Mouse (Mus musculus) forebrain, postnatal 0 days (tissue): Measurements from ENCODE around the gene Tnfsfm13. TPM values are rescaled to one million over a fixed set of nuclear protein-coding genes. Genes with fewer than 3 reads are reported as not detected.

Source experiments
- ATAC-seq: fragments of 200-750 bp; cut with Nextera tagmentation; 2 replicates; pipeline ENCODE4 v1.8.0; 2017; ENCODE audit warnings: mild to moderate bottlenecking, moderate library complexity
- DNase-seq: peaks from one replicate; pipeline ENCODE4 v3.0.0-alpha.2; 2015
- H3K27ac ChIP-seq: fragments of 300-500 bp; sonication (generic); 2 replicates; pipeline ENCODE4 v1.5.1; 2014; ENCODE audit warnings: low read depth, mild to moderate bottlenecking, antibody characterized with exemption, low read length, moderate library complexity, mixed read lengths
- H3K27me3 ChIP-seq: fragments of 300-500 bp; sonication (generic); 2 replicates; pipeline ENCODE4 v1.6.1; 2014; ENCODE audit warnings: mild to moderate bottlenecking, low read length, mixed read lengths; ENCODE audit not compliant: insufficient read depth
- H3K36me3 ChIP-seq: fragments of 300-500 bp; sonication (generic); 2 replicates; pipeline ENCODE4 v1.6.1; 2014; ENCODE audit warnings: mild to moderate bottlenecking, moderate library complexity; ENCODE audit not compliant: insufficient read depth
- H3K4me1 ChIP-seq: fragments of 300-500 bp; sonication (generic); 2 replicates; pipeline ENCODE4 v1.6.1; 2014; ENCODE audit warnings: antibody characterized with exemption; ENCODE audit not compliant: insufficient read depth
- H3K4me2 ChIP-seq: fragments of 300-500 bp; sonication (generic); 2 replicates; pipeline ENCODE4 v1.6.1; 2014; ENCODE audit warnings: low read depth, mild to moderate bottlenecking, moderate library complexity
- H3K4me3 ChIP-seq: fragments of 300-500 bp; sonication (generic); 2 replicates; pipeline ENCODE4 v1.5.1; 2014; ENCODE audit warnings: low read depth, low read length, mixed read lengths
- H3K9ac ChIP-seq: fragments of 300-500 bp; sonication (generic); 2 replicates; pipeline ENCODE4 v1.6.1; 2014; ENCODE audit warnings: mild to moderate bottlenecking
- H3K9me3 ChIP-seq: fragments of 300-500 bp; sonication (generic); 2 replicates; pipeline ENCODE4 v1.6.1; 2016; ENCODE audit warnings: low read length
- CTCF ChIP-seq: sonication (generic); IDR thresholded peaks from 2 replicates; pipeline ENCODE4 v1.5.1; 2016; ENCODE audit warnings: antibody characterized with exemption, control low read depth, low read depth
- whole genome bisulfite sequencing: fragments of 180-500 bp; shearing (Covaris S2); extraction: QIAGEN DNeasy Blood & Tissue Kit; methylation state at CpG from one replicate; pipeline ENCODE4 v1.1.7; 2014; 5-methylcytosine and 5-hydroxymethylcytosine counted together
- microRNA counts: library from miRNA; unstranded; fragments of <30 nt; microRNA quantifications from one replicate; lab custom pipeline; 2015
- microRNA-seq, 2 experiments: library from miRNA; unstranded; fragments of <30 nt; microRNA quantifications; one replicate each; pipeline ENCODE4; 2016
- polyA plus RNA-seq: library from polyadenylated mRNA; unstranded; fragments of >200 nt; fragmentation: Nextera tagmentation; extraction: Ambion mirVana; gene quantifications from 2 replicates; pipeline ENCODE4 v1.2.1, GENCODE M21; 2015
- total RNA-seq: library from RNA; depleted of rRNA; stranded (reverse); fragments of >200 nt; gene quantifications from 2 replicates; pipeline ENCODE4 v1.2.3, GENCODE M21; 2014; rRNA removed

Tnfsfm13 gene
- total and polyA plus RNA-seq, 2 experiments from 2014 or later: 0.95 to 2.1 TPM

DNA sequence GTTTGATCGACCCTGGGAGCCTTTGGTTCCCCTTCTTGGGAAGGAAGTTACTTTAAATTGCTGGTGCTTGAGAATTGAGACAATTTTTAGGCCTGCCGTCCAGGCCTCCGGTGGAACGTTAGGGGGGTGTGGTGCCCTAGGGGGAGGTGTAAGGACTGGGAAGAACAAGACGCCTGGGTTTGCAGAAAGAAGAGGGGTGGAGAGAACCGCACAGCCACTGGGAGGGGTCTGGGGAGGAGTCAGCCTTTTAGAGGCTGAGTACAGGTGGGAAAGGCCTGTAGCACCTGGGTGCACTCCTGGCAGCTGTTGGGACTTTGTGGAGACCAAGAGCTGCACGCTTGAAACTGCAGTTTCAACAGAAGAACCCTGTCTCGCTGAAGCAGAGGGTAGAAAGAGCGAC is 41.1 kb downstream of the Tnfsfm13 start:
- no peaks in the 10 kb centered on the region for H3K27me3 ChIP-seq
- 56% methylated on average over 9 of the region's 9 CpGs for WGBS

DNA sequence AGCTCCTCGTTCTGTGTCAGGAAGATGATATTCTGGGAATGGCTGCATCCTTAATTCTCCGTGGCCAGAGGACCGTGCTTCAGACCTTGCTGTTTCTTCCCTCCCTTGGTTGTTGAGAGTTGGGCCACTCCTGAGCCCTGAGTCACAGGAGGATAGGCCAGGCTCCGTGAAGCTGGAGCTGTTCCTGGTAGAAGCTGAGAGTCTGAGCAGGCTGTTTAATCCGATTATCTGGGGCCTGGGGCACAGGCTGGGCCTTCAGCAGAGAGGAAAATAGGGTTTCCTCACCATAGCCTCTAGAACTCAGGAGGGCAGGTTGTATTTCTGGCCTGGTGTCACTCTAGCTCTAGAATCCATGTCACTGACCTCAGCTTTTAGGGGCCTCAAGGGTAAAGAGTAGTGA is 42.5 kb downstream of the Tnfsfm13 start:
- 60% methylated on average over 5 of the region's 5 CpGs for WGBS
- TF ChIP-seq CTCF: no peak
- Histone ChIP-seq H3K27ac (no peak overlapping the region), H3K4me2 (no peak overlapping the region), H3K4me3 (no peak overlapping the region), H3K4me1 (no peaks in the 10 kb centered on the region), H3K27me3 (no peaks in the 10 kb centered on the region), H3K9ac (no peak overlapping the region), H3K36me3 (peaks cover 78% of the 10 kb centered on the region), H3K9me3 (no peaks in the 10 kb centered on the region)
- ATAC-seq (no peak), DNase-seq (no peak)

More for the DNA sequence above, 41.1 kb downstream of the Tnfsfm13 start:
- ATAC-seq: no peak
- Histone ChIP-seq H3K4me3 (no peak overlapping the region), H3K9ac (no peak overlapping the region), H3K9me3 (no peaks in the 10 kb centered on the region), H3K36me3 (peaks cover 72% of the 10 kb centered on the region), H3K27ac (no peak overlapping the region), H3K4me1 (no peaks in the 10 kb centered on the region), H3K4me2 (no peak overlapping the region)
- no peak for TF ChIP-seq CTCF
- DNase-seq: no peak

DNA sequence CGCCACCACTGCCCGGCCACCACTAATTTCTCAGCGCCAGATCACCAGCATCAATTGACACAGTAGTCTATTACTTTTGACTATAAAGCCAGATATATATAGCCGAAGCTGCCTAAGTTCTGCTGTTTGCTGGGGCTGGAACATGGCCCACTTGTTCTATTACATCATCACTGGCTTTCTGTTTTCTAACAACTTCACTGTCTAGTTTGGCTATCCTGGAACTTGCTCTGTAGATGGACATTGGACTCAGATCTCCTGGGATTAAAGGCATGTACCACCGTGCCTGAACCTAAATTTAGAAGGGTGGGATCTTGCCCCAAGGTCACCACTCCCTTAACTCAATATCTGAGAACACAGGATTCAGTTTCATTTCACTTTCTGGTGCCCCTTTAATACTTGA is 50.0 kb downstream of the Tnfsfm13 start:
- Histone ChIP-seq H3K4me2 (no peak overlapping the region), H3K27me3 (no peaks in the 10 kb centered on the region), H3K27ac (no peak overlapping the region), H3K4me3 (no peak overlapping the region), H3K36me3 (peaks cover 90% of the 10 kb centered on the region), H3K4me1 (no peaks in the 10 kb centered on the region), H3K9me3 (no peaks in the 10 kb centered on the region), H3K9ac (no peak overlapping the region)
- no peak for TF ChIP-seq CTCF
- ATAC-seq: no peak
- no peak for DNase-seq
- WGBS: 95% methylated on average over 5 of the region's 5 CpGs

DNA sequence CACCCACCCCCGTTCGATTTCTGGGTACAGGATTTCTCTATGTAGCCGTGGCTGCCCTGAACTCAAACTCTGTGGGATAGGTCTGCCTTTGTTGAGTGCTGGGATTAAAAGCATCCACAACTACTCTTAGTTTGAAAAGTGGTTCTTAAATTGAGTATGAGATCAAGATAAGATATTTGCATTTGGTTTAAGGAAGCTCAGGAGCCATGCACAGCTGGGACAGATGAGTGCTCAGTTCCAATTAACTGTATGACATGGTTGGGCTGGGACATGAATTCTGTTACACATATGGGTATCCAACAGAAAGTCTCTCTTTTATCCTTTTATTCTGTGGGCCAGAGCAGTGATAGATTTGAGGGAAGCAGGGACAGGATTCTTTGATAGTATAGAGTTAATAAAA is 60.4 kb downstream of the Tnfsfm13 start:
- no peak for TF ChIP-seq CTCF
- no peak overlapping the region for H3K9ac ChIP-seq
- 87% methylated on average over 3 of the region's 3 CpGs for WGBS
- H3K36me3 ChIP-seq: peaks cover 11% of the 10 kb centered on the region
- ATAC-seq: no peak
- H3K27me3 ChIP-seq: no peaks in the 10 kb centered on the region
- no peak for DNase-seq
- no peak overlapping the region for H3K27ac ChIP-seq
- 0 out of 2 replicates have a peak overlapping the region, but pooled peaks have one; percentile 2 for H3K4me2 ChIP-seq
- H3K9me3 ChIP-seq: no peaks in the 10 kb centered on the region
- H3K4me1 ChIP-seq: peaks cover 24% of the 10 kb centered on the region
- H3K4me3 ChIP-seq: no peak overlapping the region

DNA sequence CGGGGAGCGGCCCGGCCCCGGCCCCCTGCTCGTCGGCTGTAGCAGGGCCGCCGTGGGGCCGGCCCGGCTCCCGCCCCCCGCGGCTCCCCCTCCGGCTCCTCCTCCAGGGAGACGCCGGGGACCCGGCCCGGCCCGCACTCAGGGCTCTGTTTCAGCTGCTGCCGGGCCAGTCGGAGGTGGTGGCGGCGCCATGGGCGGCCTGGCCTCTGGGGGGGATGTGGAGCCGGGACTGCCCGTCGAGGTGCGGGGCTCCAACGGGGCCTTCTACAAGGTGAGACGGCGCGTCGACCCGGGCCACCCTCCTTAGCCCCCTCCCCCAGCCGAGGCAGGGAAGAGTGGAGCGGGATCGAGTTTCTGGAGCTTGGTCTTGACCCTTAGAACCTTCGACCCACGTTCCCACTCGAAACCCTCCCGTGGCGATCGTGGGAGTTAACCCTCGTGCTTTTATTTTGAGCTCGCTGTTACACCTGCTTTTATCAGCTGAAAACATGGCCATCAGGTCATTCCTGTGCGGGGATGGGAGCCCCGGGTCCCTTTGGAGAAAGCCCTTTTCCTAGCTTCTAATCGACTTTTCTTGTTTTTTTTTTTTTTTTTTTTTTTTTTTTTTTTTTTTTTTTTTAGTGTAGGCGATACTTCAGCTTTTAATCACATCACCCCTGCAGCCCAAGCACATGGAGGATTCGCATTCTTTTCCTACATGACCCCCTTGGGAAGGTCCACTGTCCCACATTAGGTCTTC is 62.6 kb downstream of the Tnfsfm13 start:
- under 1% methylated on average over 34 of the region's 50 CpGs for WGBS
- DNase-seq: peak; percentile 14
- H3K9ac ChIP-seq: peak overlapping the region; percentile 87

More for the DNA sequence above, 62.6 kb downstream of the Tnfsfm13 start:
- Histone ChIP-seq H3K27ac (peak overlapping the region; percentile 93), H3K4me3 (peak overlapping the region; percentile 89), H3K27me3 (no peaks in the 10 kb centered on the region), H3K4me2 (peak overlapping the region; percentile 75), H3K9me3 (no peaks in the 10 kb centered on the region), H3K36me3 (no peaks in the 10 kb centered on the region), H3K4me1 (peaks cover 24% of the 10 kb centered on the region)
- peak; percentile 44 for ATAC-seq
- TF ChIP-seq CTCF: no peak

MicroRNA genes within 50 kb of the gene (microRNA counts, 519-probe panel; counts per million panel counts)
- microRNA mmu-miR-1934 (lab: Ali Mortazavi, UCI): not detected
- 2,341 counts per million, percentile 19 among the panel's probes with 10 or more counts for microRNA mmu-miR-467f (lab: Ali Mortazavi, UCI)

Small RNA genes lying within 50 kb of the gene (microRNA-seq; reads per million reads assigned to microRNA genes)
- 1.7 to 3.1 reads per million in 2 experiments for gene Mir1934
- gene Mir467f: 0 reads per million in 2 experiments

Other genes with a start within 250 kb of the Tnfsfm13 start
Only the 30 nearest of the 36 such genes appear.
- gene Dnah2, start 147.0 kb downstream of the Tnfsfm13 start, total RNA-seq: 9.5 and 12.3 TPM in 2 replicates
- gene Dnah2, start 147.0 kb downstream of the Tnfsfm13 start, polyA plus RNA-seq: 1.8 and 3.0 TPM in 2 replicates
- 137 and 184 TPM in 2 replicates for gene Efnb3, start 135.9 kb downstream of the Tnfsfm13 start, total RNA-seq
- gene Efnb3, start 135.9 kb downstream of the Tnfsfm13 start, polyA plus RNA-seq: 149 and 171 TPM in 2 replicates
- 10.5 and 13.1 TPM in 2 replicates for gene Wrap53, start 115.8 kb downstream of the Tnfsfm13 start, total RNA-seq
- gene Wrap53, start 115.8 kb downstream of the Tnfsfm13 start, polyA plus RNA-seq: 14.6 and 17.3 TPM in 2 replicates
- 40.1 and 43.1 TPM in 2 replicates for gene Trp53, start 115.7 kb downstream of the Tnfsfm13 start, total RNA-seq
- gene Trp53, start 115.7 kb downstream of the Tnfsfm13 start, polyA plus RNA-seq: 52.4 and 59.8 TPM in 2 replicates
- gene Atp1b2, start 90.2 kb downstream of the Tnfsfm13 start, total RNA-seq: 38.9 and 74.0 TPM in 2 replicates
- 83.2 and 106 TPM in 2 replicates for gene Atp1b2, start 90.2 kb downstream of the Tnfsfm13 start, polyA plus RNA-seq
- gene Shbg, start 78.2 kb downstream of the Tnfsfm13 start, total RNA-seq: not detected in 2 replicates
- gene Shbg, start 78.2 kb downstream of the Tnfsfm13 start, polyA plus RNA-seq: not detected in 2 replicates
- 8.6 and 18.9 TPM in 2 replicates for gene Sat2, start 74.1 kb downstream of the Tnfsfm13 start, total RNA-seq
- 27.3 and 28.0 TPM in 2 replicates for gene Sat2, start 74.1 kb downstream of the Tnfsfm13 start, polyA plus RNA-seq
- 83.9 and 94.5 TPM in 2 replicates for gene Fxr2, start 63.1 kb downstream of the Tnfsfm13 start, total RNA-seq
- 23.1 and 25.2 TPM in 2 replicates for gene Fxr2, start 63.1 kb downstream of the Tnfsfm13 start, polyA plus RNA-seq
- not detected in 2 replicates for gene Sox15, start 40.8 kb downstream of the Tnfsfm13 start, total RNA-seq
- not detected in 2 replicates for gene Sox15, start 40.8 kb downstream of the Tnfsfm13 start, polyA plus RNA-seq
- gene Mpdu1, start 33.5 kb downstream of the Tnfsfm13 start, total RNA-seq: 158 and 214 TPM in 2 replicates
- gene Mpdu1, start 33.5 kb downstream of the Tnfsfm13 start, polyA plus RNA-seq: 118 and 122 TPM in 2 replicates
- 6.4 and 7.7 TPM in 2 replicates for gene Cd68, start 29.9 kb downstream of the Tnfsfm13 start, total RNA-seq
- gene Cd68, start 29.9 kb downstream of the Tnfsfm13 start, polyA plus RNA-seq: 16.0 and 16.3 TPM in 2 replicates
- 1,003 and 1,045 TPM in 2 replicates for gene Eif4a1, start 23.7 kb downstream of the Tnfsfm13 start, total RNA-seq
- 614 and 772 TPM in 2 replicates for gene Eif4a1, start 23.7 kb downstream of the Tnfsfm13 start, polyA plus RNA-seq
- 79.2 and 82.4 TPM in 2 replicates for gene Senp3, start 14.0 kb downstream of the Tnfsfm13 start, total RNA-seq
- 60.6 and 77.6 TPM in 2 replicates for gene Senp3, start 14.0 kb downstream of the Tnfsfm13 start, polyA plus RNA-seq
- 1.3 TPM in 1 of 2 replicates, not detected in the other for gene Tnfsf13, start 10.3 kb downstream of the Tnfsfm13 start, total RNA-seq
- gene Tnfsf13, start 10.3 kb downstream of the Tnfsfm13 start, polyA plus RNA-seq: 0.48 and 0.61 TPM in 2 replicates
- 3.3 and 6.7 TPM in 2 replicates for gene Tnfsf12, start 249 bp downstream of the Tnfsfm13 start, total RNA-seq
- 4.3 and 7.4 TPM in 2 replicates for gene Tnfsf12, start 249 bp downstream of the Tnfsfm13 start, polyA plus RNA-seq
- 11.1 and 20.5 TPM in 2 replicates for gene Polr2a, start 62.5 kb upstream of the Tnfsfm13 start, total RNA-seq
- 9.1 and 10.0 TPM in 2 replicates for gene Polr2a, start 62.5 kb upstream of the Tnfsfm13 start, polyA plus RNA-seq
- not detected in 2 replicates for gene Slc35g3, start 65.9 kb upstream of the Tnfsfm13 start, total RNA-seq
- gene Slc35g3, start 65.9 kb upstream of the Tnfsfm13 start, polyA plus RNA-seq: 0.21 TPM in 1 of 2 replicates, not detected in the other
- gene Zbtb4, start 69.8 kb upstream of the Tnfsfm13 start, total RNA-seq: 20.3 and 22.9 TPM in 2 replicates
- gene Zbtb4, start 69.8 kb upstream of the Tnfsfm13 start, polyA plus RNA-seq: 2.1 and 2.7 TPM in 2 replicates
- gene Chrnb1, start 99.8 kb upstream of the Tnfsfm13 start, total RNA-seq: 0.33 and 3.8 TPM in 2 replicates
- gene Chrnb1, start 99.8 kb upstream of the Tnfsfm13 start, polyA plus RNA-seq: 0.69 and 1.2 TPM in 2 replicates
- gene Fgf11, start 105.8 kb upstream of the Tnfsfm13 start, total RNA-seq: 10.1 and 15.9 TPM in 2 replicates
- 1.6 and 3.1 TPM in 2 replicates for gene Fgf11, start 105.8 kb upstream of the Tnfsfm13 start, polyA plus RNA-seq
- 0.23 and 0.76 TPM in 2 replicates for gene Tmem102, start 109.5 kb upstream of the Tnfsfm13 start, total RNA-seq
- gene Tmem102, start 109.5 kb upstream of the Tnfsfm13 start, polyA plus RNA-seq: 0.74 and 1.2 TPM in 2 replicates
- not detected in 2 replicates for gene Gm39566, start 119.2 kb upstream of the Tnfsfm13 start, total RNA-seq
- not detected in 2 replicates for gene Gm39566, start 119.2 kb upstream of the Tnfsfm13 start, polyA plus RNA-seq
- gene Spem2, start 122.4 kb upstream of the Tnfsfm13 start, total RNA-seq: not detected in 2 replicates
- not detected in 2 replicates for gene Spem2, start 122.4 kb upstream of the Tnfsfm13 start, polyA plus RNA-seq
- 0.38 and 0.62 TPM in 2 replicates for gene Spem1, start 126.1 kb upstream of the Tnfsfm13 start, total RNA-seq
- 0.23 and 0.50 TPM in 2 replicates for gene Spem1, start 126.1 kb upstream of the Tnfsfm13 start, polyA plus RNA-seq
- 82.2 and 104 TPM in 2 replicates for gene Nlgn2, start 141.7 kb upstream of the Tnfsfm13 start, total RNA-seq
- gene Nlgn2, start 141.7 kb upstream of the Tnfsfm13 start, polyA plus RNA-seq: 13.0 and 18.2 TPM in 2 replicates
- gene Tmem256, start 142.4 kb upstream of the Tnfsfm13 start, total RNA-seq: 117 and 189 TPM in 2 replicates
- gene Tmem256, start 142.4 kb upstream of the Tnfsfm13 start, polyA plus RNA-seq: 350 and 422 TPM in 2 replicates
- 26.6 and 30.6 TPM in 2 replicates for gene Plscr3, start 150.3 kb upstream of the Tnfsfm13 start, total RNA-seq
- gene Plscr3, start 150.3 kb upstream of the Tnfsfm13 start, polyA plus RNA-seq: 36.2 and 38.2 TPM in 2 replicates
- gene Tnk1, start 162.6 kb upstream of the Tnfsfm13 start, total RNA-seq: not detected in 2 replicates
- 0.10 and 0.23 TPM in 2 replicates for gene Tnk1, start 162.6 kb upstream of the Tnfsfm13 start, polyA plus RNA-seq
- gene Tmem95, start 181.9 kb upstream of the Tnfsfm13 start, total RNA-seq: not detected in 2 replicates
- not detected in 2 replicates for gene Tmem95, start 181.9 kb upstream of the Tnfsfm13 start, polyA plus RNA-seq
- gene Kctd11, start 185.3 kb upstream of the Tnfsfm13 start, total RNA-seq: 1.0 and 1.3 TPM in 2 replicates
- gene Kctd11, start 185.3 kb upstream of the Tnfsfm13 start, polyA plus RNA-seq: 0.58 and 0.88 TPM in 2 replicates